Mouse (Mus musculus): ENCODE measurements around the gene Prpf8. TPM values are rescaled to one million over a fixed set of nuclear protein-coding genes. Genes with fewer than 3 reads are reported as not detected.

Prpf8 gene
- total and polyA plus RNA-seq, 3 experiments, result 187 to 345 (median 246) TPM

- Histone ChIP-seq H3K79me2 (replicated peaks; ENCODE audit: control insufficient read depth, extremely low read depth, insufficient read depth, poor library complexity, severe bottlenecking) (peaks cover 3% of the 10 kb centered on the region), H3K9ac (ENCODE audit: insufficient read depth, low read depth) (no peak overlapping the region), H3K4me3 (replicated peaks in 1 of 3; ENCODE audit: low read depth in 2 of 3, low read length in 2 of 3, poor library complexity in 1 of 3) (no peak overlapping the region), H3K4me2 (ENCODE audit: insufficient read depth, low read depth, poor library complexity, severe bottlenecking) (no peak overlapping the region), H3K4me1 (ENCODE audit: control insufficient read depth in 1 of 2, insufficient read depth in 2 of 2) (peaks cover 0 to 11% of the 10 kb centered on the region in 2 experiments; a peak in 2 of 4 replicates), H3K9me3 (replicated peaks; ENCODE audit: low read length) (no peaks in the 10 kb centered on the region), H3K27me3 (replicated peaks) (no peaks in the 10 kb centered on the region), H3K36me3 (replicated peaks in 1 of 2; ENCODE audit: control insufficient read depth in 1 of 2, insufficient read depth in 1 of 2, low read length in 1 of 2) (peaks cover 93 to 98% of the 10 kb centered on the region in 2 experiments), H3K27ac (ENCODE audit: insufficient read depth, low read depth) (no peak overlapping the region)
- in situ Hi-C loops (cut with MboI; ENCODE audit: low pct_ligation_motif_present, low pct_unique_long_range_greater_than_20kb, low sequenced_read_pairs), result no loop called here
- DNase-seq (ENCODE audit: extremely low read depth), result no peak
- no peak for TF ChIP-seq SIN3A (IDR thresholded peaks at IDR 0.05; ENCODE audit: low read length)
- TF ChIP-seq MAFK (IDR thresholded peaks at IDR 0.05; ENCODE audit: insufficient replicate concordance, low read length), result no peak
- no peak for TF ChIP-seq MAX (IDR thresholded peaks at IDR 0.05; ENCODE audit: low read length)
- TF ChIP-seq PAX5 (IDR thresholded peaks at IDR 0.05; ENCODE audit: low read length), result no peak
- no peak for TF ChIP-seq USF1 (IDR thresholded peaks at IDR 0.05; ENCODE audit: low read depth, low read length)
- no peak for TF ChIP-seq MYC (IDR thresholded peaks at IDR 0.05; ENCODE audit: low read depth, low read length)
- no peak for TF ChIP-seq GABPA (IDR thresholded peaks at IDR 0.05; ENCODE audit: insufficient replicate concordance, low read depth, low read length)
- no peak for TF ChIP-seq UBTF (IDR thresholded peaks at IDR 0.05; ENCODE audit: low read depth, low read length)
- TF ChIP-seq HCFC1 (IDR thresholded peaks at IDR 0.05; ENCODE audit: low read depth, low read length), result no peak
- TF ChIP-seq RCOR1 (conservative IDR thresholded peaks at IDR 0.05; ENCODE audit: low read depth, low read length), result no peak
- dilution Hi-C loops (cut with MboI; ENCODE audit: extremely low pct_ligation_motif_present, extremely low pct_unique_long_range_greater_than_20kb, low sequenced_read_pairs), result no loop called here
Observed at GRCm38 (mm10) chr11:75498126-75498525, 11.5 kb downstream of the Prpf8 start.

GRCm38 (mm10) chr11:75508162-75508561, 21.5 kb downstream of the Prpf8 start:
- in situ Hi-C loops (cut with MboI; ENCODE audit: low pct_ligation_motif_present, low pct_unique_long_range_greater_than_20kb, low sequenced_read_pairs), result no loop called here
- no peak for DNase-seq (ENCODE audit: extremely low read depth)
- H3K79me2 ChIP-seq (replicated peaks; ENCODE audit: control insufficient read depth, extremely low read depth, insufficient read depth, poor library complexity, severe bottlenecking), result no peaks in the 10 kb centered on the region
- peaks cover 89 to 94% of the 10 kb centered on the region in 2 experiments for H3K36me3 ChIP-seq (replicated peaks in 1 of 2; ENCODE audit: control insufficient read depth in 1 of 2, insufficient read depth in 1 of 2, low read length in 1 of 2)
- no peak overlapping the region for H3K27ac ChIP-seq (ENCODE audit: insufficient read depth, low read depth)
- no peaks in the 10 kb centered on the region for H3K27me3 ChIP-seq (replicated peaks)
- TF ChIP-seq MEF2A (IDR thresholded peaks at IDR 0.05; ENCODE audit: borderline replicate concordance, low read depth, low read length), result no peak
- no peak for TF ChIP-seq PAX5 (IDR thresholded peaks at IDR 0.05; ENCODE audit: low read length)
- no peak for TF ChIP-seq CHD2 (IDR thresholded peaks at IDR 0.05; ENCODE audit: low read length)
- no peak for TF ChIP-seq ZC3H11A (IDR thresholded peaks at IDR 0.05; ENCODE audit: low read depth, low read length)
- TF ChIP-seq EP300 (IDR thresholded peaks at IDR 0.05; ENCODE audit: low read length), result no peak
- TF ChIP-seq HCFC1 (IDR thresholded peaks at IDR 0.05; ENCODE audit: low read depth, low read length), result no peak
- TF ChIP-seq NELFE (IDR thresholded peaks at IDR 0.05; ENCODE audit: low read depth, low read length), result no peak
- TF ChIP-seq CTCF (conservative IDR thresholded peaks at IDR 0.05 in 1 of 2, IDR thresholded peaks at IDR 0.05 in 1 of 2; ENCODE audit: low read depth in 2 of 2, low read length in 2 of 2), result no peak
- no peak for TF ChIP-seq NRF1 (IDR thresholded peaks at IDR 0.05; ENCODE audit: low read depth, low read length)
- TF ChIP-seq UBTF (IDR thresholded peaks at IDR 0.05; ENCODE audit: low read depth, low read length), result no peak
- no peak for TF ChIP-seq POLR2A (IDR thresholded peaks at IDR 0.05; ENCODE audit: low read depth, low read length)
- TF ChIP-seq KAT2A (IDR thresholded peaks at IDR 0.05; ENCODE audit: insufficient replicate concordance, low read length), result no peak
- no peak for TF ChIP-seq MXI1 (IDR thresholded peaks at IDR 0.05; ENCODE audit: low read depth, low read length)
- TF ChIP-seq MAFK (IDR thresholded peaks at IDR 0.05; ENCODE audit: insufficient replicate concordance, low read length), result no peak
- TF ChIP-seq USF2 (conservative IDR thresholded peaks at IDR 0.05; ENCODE audit: low read depth, low read length), result no peak
- TF ChIP-seq SMC3 (IDR thresholded peaks at IDR 0.05; ENCODE audit: low read depth, low read length), result no peak
- H3K9ac ChIP-seq (ENCODE audit: insufficient read depth, low read depth), result no peak overlapping the region
- H3K9me3 ChIP-seq (replicated peaks; ENCODE audit: low read length), result peaks cover 7% of the 10 kb centered on the region
- no peak overlapping the region for H3K4me2 ChIP-seq (ENCODE audit: insufficient read depth, low read depth, poor library complexity, severe bottlenecking)
- H3K4me1 ChIP-seq (ENCODE audit: control insufficient read depth in 1 of 2, insufficient read depth in 2 of 2), result no peaks in the 10 kb centered on the region
- dilution Hi-C loops (cut with MboI; ENCODE audit: extremely low pct_ligation_motif_present, extremely low pct_unique_long_range_greater_than_20kb, low sequenced_read_pairs), result no loop called here
- H3K4me3 ChIP-seq (replicated peaks in 1 of 3; ENCODE audit: low read depth in 2 of 3, low read length in 2 of 3, poor library complexity in 1 of 3), result no peak overlapping the region

All from CH12.LX (cell line).